Mouse (Mus musculus): ENCODE data around the gene Ctsg.
A peak's percentile ranks its signal among the peaks of the same experiment; 100 is the strongest.

DNA sequence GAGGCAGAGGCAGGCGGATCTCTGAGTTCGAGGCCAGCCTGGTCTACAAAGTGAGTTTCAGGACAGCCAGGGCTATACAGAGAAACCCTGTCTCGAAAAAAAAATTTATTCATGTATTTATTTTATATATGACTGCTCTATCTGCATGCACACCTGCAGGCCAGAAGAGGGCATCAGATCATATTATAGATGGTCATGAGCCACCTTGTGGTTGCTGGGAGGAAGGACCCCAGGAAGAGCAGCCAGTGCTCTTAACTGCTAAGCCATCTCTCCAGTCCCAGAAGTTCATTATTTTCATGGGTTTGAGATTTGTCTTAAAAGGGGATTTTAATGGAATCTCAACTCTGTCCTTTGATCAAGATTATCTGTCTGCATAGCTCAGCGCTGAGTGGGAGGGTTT lies 3.4 kb downstream of the Ctsg start:
- peak; percentile 59 for TF ChIP-seq CTCF (IDR thresholded peaks at IDR 0.05; ENCODE audit: low read depth, low read length)
- no peak for TF ChIP-seq EP300 (IDR thresholded peaks at IDR 0.05; ENCODE audit: insufficient read depth, low read depth, low read length)

Data from ES-Bruce4 (cell line).